Mouse (Mus musculus) v-Abl transformed pro-B cells (cell line): ENCODE results near the gene Thsd7b.

Source experiments
- in situ Hi-C, 2 experiments: fragments of 400-800 bp; cut with MboI; formaldehyde crosslinking; loops; one replicate each; pipeline ENCODE4 v1.15.1; 2025; ENCODE audit not compliant: unreplicated experiment in 2 of 2

Gene Thsd7b

GRCm38 (mm10) chr1:129272982-129273937, at the start of gene Thsd7b:
Gene Thsd7b, plus strand, starts transcription at chr1:129273302.
- in situ Hi-C loops: no loop called here

DNA sequence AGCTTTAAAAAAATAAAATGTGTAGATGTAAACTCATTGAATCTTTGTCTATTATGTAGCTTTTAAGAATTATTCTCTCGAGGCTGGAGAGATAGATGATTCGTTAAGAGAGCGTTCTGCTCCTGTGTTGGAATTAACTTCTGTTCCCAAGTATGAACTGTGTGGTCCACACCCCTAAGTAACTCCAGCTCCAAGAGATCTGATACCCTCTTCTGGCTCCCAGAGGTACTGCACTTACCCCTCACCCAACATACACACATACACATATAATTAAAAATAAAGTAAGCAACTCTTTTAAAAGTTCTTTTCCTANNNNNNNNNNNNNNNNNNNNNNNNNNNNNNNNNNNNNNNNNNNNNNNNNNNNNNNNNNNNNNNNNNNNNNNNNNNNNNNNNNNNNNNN, 28.8 kb upstream of the Thsd7b start:
- in situ Hi-C loops: loop anchor here (10.0 to 25.0 kb wide), 6 partner anchors 369 to 1407 kb away; no protein-coding TSS in a partner anchor

DNA sequence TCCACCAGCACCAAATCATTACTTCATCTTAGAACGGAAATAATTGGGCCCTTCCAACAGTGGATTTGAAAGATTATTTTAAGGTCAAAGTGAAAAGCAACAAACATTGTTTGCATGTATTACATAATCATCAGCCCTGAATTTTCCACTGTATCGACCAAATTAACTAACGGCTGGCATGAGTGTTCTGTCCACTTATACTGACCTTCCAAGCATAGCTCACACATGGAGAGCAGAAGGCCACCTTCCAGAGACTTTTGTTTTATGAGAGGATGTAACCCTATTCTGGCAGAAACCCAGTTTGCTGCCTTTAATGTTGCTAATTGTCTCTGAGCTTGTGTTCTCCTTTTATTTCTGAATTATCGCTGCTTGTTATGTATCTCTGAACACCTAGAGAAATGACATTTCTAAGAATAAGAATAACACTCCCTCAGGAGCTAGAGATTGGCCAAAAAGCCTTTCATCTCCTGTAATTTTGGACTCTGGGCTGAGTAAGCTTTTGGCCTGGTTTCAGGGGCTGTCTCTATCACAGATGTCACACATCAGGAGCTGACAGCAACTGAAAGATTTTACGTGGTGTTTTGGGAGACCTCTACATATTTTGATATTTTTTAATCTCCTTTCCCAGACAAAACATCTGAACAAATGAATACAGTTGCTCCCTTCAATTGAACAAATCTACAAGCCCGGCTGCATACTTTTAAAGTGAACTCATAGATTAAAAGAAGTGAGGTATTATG, 22.2 kb upstream of the Thsd7b start:
- in situ Hi-C loops: no loop called here

DNA sequence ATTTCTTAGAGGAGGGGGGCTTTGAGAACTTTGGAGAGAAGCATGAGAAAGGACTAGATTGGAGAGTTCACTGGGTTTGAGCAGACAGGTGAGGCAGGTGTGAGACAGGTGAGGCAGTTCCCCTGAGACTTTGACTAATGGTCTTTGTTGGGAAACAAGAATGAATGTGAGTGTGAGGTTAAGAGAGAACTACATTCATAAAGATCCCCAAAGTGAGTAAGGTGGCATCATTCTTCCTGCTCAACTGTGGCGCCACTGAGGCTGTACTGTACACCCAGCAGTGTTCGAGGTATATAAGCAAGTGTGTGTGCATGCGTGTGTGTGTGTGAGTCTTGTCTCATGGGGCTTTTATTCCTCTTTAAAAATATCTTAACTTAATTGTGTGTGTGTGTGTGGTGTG, 6.4 kb upstream of the Thsd7b start:
- in situ Hi-C loops: no loop called here

DNA sequence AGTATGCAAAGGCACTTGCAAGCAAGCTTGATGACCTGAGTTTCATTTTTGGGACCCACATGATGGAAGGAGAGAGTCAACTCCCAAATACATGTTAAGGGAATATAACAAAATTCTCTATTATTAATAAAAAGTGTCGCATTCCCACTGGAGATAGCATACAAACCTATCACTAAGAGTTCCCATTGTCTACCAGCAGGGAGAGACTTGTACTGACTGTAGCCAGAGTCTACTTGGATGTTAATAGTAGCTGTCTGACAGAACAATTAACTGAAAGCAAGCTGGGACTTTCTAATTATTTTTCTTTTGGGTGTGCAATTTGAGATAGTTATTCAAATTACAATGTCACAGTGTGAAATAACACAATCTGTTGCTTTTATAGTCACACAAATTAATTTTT, 31.1 kb downstream of the Thsd7b start:
- in situ Hi-C loops: no loop called here

DNA sequence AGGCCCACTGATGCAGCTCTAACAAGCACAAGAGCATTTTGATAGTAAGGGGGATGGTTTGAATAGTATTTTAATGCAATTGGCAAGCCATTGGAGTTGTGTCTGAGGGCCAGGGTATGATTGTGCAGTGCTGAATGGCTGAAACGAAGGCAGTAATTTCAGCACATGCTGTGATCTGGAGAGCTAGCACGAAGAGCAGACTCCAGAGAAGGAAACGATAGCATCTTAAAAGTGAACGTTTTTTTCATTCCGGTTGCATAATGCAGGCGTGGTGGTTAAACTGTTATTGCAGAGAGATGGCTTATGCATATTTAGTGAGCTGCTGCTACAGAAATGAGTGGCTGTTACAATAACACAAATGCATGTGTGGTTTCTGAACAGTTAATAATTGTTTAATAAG, 51.3 kb downstream of the Thsd7b start:
- in situ Hi-C loops: no loop called here

- in situ Hi-C loops: no loop called here
Observed at GRCm38 (mm10) chr1:129324798-129325197, 51.7 kb downstream of the Thsd7b start.

- in situ Hi-C loops: no loop called here
Observed at GRCm38 (mm10) chr1:129356631-129357030, 83.5 kb downstream of the Thsd7b start.

GRCm38 (mm10) chr1:129357378-129357777, 84.3 kb downstream of the Thsd7b start:
- in situ Hi-C loops: no loop called here

DNA sequence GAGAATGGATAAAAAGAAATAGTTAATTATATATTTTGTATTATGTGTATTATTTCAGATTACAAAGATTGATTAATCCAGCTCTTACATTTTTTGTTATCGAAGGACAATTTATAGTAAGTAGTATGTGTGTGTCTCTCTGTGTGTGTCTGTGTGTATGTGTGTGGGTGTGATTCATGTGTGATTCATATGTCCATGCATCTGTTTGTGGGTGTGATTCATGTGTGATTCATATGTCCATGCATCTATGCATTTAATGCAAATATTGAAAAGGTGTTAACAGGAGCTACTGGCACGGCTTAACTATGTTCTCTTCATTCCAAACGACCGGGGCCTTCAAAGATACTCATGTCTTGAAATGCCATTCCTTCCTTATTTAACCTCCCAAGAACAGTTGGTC, 90.3 kb downstream of the Thsd7b start:
- in situ Hi-C loops: no loop called here

- in situ Hi-C loops: no loop called here
Observed at GRCm38 (mm10) chr1:129364828-129365227, 91.7 kb downstream of the Thsd7b start.

- in situ Hi-C loops: no loop called here
Observed at GRCm38 (mm10) chr1:129365590-129365989, 92.5 kb downstream of the Thsd7b start.

GRCm38 (mm10) chr1:129386479-129386878, 113.4 kb downstream of the Thsd7b start:
- in situ Hi-C loops: no loop called here

- in situ Hi-C loops: no loop called here
Observed at GRCm38 (mm10) chr1:129411584-129411983, 138.5 kb downstream of the Thsd7b start.

DNA sequence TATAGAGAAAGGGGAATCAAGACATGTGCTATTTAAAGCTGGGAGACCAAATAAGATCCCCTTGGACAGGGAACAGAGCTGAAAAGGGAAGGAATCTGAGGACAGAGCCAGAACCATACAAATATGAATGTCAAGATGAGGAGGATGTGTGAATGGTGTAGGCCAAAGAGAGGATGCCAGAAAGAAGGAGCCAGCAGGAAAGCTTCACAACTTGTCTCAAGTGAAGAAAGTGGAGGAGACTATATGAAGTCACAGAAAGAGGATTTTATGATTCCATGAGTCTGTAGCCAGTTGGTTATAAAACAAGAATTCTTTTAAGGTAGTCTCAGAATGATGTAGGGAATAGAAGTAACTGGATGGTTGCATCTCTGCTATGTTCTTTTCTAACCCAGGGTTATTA, 148.5 kb downstream of the Thsd7b start:
- in situ Hi-C loops: no loop called here

DNA sequence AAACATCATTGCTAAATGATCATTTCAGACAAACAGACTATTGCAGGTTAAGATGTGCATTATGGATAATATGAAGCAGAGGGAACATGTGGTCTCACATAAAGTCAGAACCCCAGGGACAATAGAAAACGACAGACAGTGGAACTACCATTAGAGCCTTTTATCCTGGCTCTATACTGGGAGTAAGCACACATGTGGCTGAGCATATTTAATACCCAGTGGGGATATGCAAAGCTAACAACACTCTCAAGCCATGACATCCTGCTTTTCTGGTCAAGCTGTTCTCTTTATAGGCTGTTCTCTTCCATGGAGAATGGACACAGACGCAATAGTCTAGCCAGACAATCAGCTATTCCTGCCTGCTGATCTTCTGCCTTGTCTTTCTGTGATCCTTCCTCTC, 191.3 kb downstream of the Thsd7b start:
- in situ Hi-C loops: no loop called here

DNA sequence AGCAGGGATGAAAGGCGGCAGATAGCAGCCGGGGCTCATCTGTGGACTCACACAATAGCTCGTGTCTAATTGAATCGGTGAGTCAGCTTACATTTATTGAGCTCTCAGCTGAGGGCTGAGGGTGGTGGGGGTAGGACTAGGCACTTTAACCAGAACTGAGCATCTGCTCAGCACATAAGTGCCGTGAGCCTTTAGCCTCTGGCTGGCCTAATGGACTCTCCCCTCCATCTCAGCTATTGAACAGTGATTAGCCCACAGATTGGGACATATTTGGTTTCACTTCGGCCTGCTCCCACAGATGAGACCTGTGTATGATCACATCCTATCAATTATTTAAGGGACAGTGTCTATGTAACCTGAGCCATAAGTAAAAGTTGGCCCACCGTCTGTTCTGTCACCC, 200.4 kb downstream of the Thsd7b start:
- in situ Hi-C loops: no loop called here

DNA sequence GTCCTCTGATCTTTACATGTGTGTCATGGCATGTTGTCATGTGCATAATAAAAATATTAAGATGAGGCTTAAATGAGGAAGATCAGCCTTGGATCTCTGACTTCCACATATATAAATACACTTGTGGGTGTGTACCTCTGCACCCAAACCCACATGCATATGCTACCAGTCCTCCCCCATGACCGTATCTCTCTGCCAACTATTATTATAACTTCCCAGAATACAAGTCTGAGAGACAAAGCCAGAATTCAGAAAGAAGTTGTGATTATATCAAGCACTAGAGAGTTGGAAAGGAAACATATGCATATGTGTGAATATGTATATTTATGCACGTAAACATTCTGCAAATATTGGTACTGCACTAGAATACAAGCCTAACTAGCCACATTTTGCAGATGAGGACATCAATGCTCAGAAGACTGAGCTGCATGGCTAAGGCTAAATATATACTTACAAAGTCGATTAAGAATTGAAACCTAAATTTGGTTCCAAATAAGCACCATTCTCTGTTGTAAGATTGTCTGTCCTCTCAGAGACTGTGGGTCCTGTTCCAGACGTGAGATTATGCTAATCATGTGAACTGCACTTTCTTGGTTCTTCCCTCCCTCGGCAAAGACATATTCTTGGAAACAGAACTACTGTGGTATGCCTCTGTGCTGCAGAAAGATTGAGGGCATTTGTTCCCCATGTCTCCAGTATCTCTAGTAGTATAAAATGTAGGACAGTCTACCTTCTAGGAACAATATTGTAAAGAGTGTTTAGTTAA, 211.3 kb downstream of the Thsd7b start:
- in situ Hi-C loops: no loop called here

DNA sequence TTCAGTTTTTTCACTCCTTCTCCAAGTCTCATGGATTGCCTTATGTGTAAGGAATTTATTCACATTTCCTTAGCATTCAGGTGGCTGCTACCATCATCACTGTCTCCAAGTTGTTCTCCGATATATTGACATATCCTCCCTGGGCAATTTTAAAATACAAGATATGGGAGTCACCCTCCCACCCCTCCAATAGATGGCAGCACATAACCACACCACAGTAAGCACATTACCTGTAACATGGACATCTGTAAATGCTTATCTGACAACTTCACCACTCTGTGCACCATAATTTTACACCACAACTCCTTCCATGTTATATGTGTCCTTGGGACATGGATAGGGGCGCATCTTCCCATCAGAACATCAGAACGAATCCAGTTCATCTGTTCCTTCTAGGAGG, 218.0 kb downstream of the Thsd7b start:
- in situ Hi-C loops: no loop called here

DNA sequence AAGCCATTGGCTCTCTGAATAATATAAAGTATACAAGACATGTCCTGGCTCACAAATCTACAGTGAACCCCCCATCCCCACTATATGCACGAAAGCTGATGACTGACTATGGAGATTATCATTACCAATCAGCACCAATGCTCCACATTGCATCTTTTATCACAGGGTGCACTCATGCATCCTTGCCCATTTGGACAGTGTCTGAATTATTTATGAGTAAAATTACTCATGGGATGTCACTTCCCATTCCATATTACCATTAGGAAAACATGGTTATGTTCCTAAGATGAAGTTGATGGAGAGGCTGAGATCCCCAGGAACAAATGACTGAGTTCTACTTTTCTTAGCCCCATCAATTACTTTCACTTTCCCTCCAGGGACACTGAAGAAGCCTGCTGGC, 220.8 kb downstream of the Thsd7b start:
- in situ Hi-C loops: no loop called here

DNA sequence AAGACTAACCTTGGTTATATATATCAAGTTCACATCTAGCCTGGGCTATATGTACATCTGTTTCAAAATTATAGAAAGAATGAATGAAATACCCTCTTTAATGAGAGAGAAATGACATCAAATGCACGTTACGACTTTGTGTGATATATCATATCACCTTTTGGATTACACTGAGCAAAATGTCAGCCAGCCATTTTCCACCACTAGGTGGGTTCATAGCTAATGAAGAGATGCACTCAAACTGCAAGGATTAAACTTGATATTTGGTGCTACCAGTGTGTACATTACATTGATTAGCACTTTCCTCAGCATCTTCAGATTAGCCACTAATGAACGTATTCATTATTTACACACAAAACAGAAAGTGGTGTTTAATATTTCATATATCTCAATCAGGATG, 228.6 kb downstream of the Thsd7b start:
- in situ Hi-C loops: no loop called here
